Mouse (Mus musculus): ENCODE data around the gene Coq8a.

Gene Coq8a

GRCm38 (mm10) chr1:180198959-180199714 is at the start of gene Coq8a:
Gene Coq8a (minus strand): TSS chr1:180199602.
- no peak for DNase-seq (ENCODE audit: low read depth, low spot score)

GRCm38 (mm10) chr1:180248593-180249146 is 49.3 kb upstream of the Coq8a start:
- no peak for DNase-seq (ENCODE audit: low read depth, low spot score)

GRCm38 (mm10) chr1:180247901-180248300 is 48.5 kb upstream of the Coq8a start:
- no peak for DNase-seq (ENCODE audit: low read depth, low spot score)

- no peak for DNase-seq (ENCODE audit: low read depth, low spot score)
Measured at GRCm38 (mm10) chr1:180245741-180246507, 46.5 kb upstream of the Coq8a start.

- no peak for DNase-seq (ENCODE audit: low read depth, low spot score)
Measured at GRCm38 (mm10) chr1:180231729-180232128, 32.3 kb upstream of the Coq8a start.

- DNase-seq (ENCODE audit: low read depth, low spot score): peak; percentile 63
Measured at GRCm38 (mm10) chr1:180230580-180230979, 31.2 kb upstream of the Coq8a start.

GRCm38 (mm10) chr1:180229906-180230305 is 30.5 kb upstream of the Coq8a start:
- DNase-seq (ENCODE audit: low read depth, low spot score): no peak

- DNase-seq (ENCODE audit: low read depth, low spot score): no peak
Measured at GRCm38 (mm10) chr1:180228854-180229253, 29.5 kb upstream of the Coq8a start.

- DNase-seq (ENCODE audit: low read depth, low spot score): peak; percentile 64
Measured at GRCm38 (mm10) chr1:180226766-180227165, 27.4 kb upstream of the Coq8a start.

GRCm38 (mm10) chr1:180226221-180226713 is 26.9 kb upstream of the Coq8a start:
- DNase-seq (ENCODE audit: low read depth, low spot score): peak; percentile 54

- peak; percentile 82 for DNase-seq (ENCODE audit: low read depth, low spot score)
Measured at GRCm38 (mm10) chr1:180225500-180226220, 26.3 kb upstream of the Coq8a start.

- DNase-seq (ENCODE audit: low read depth, low spot score): no peak
Measured at GRCm38 (mm10) chr1:180222007-180222406, 22.6 kb upstream of the Coq8a start.

- no peak for DNase-seq (ENCODE audit: low read depth, low spot score)
Measured at GRCm38 (mm10) chr1:180220791-180221542, 21.6 kb upstream of the Coq8a start.

- no peak for DNase-seq (ENCODE audit: low read depth, low spot score)
Measured at GRCm38 (mm10) chr1:180216541-180217276, 17.3 kb upstream of the Coq8a start.

- DNase-seq (ENCODE audit: low read depth, low spot score): peak; percentile 84
Measured at GRCm38 (mm10) chr1:180215044-180215443, 15.6 kb upstream of the Coq8a start.

GRCm38 (mm10) chr1:180212911-180213310 is 13.5 kb upstream of the Coq8a start:
- no peak for DNase-seq (ENCODE audit: low read depth, low spot score)

- DNase-seq (ENCODE audit: low read depth, low spot score): peak; percentile 23
Measured at GRCm38 (mm10) chr1:180210781-180211271, 11.4 kb upstream of the Coq8a start.

GRCm38 (mm10) chr1:180210031-180210432 is 10.6 kb upstream of the Coq8a start:
- no peak for DNase-seq (ENCODE audit: low read depth, low spot score)

GRCm38 (mm10) chr1:180208370-180208769 is 9.0 kb upstream of the Coq8a start:
- DNase-seq (ENCODE audit: low read depth, low spot score): peak; percentile 44

- DNase-seq (ENCODE audit: low read depth, low spot score): no peak
Measured at GRCm38 (mm10) chr1:180200722-180201121, 1.3 kb upstream of the Coq8a start.

Data from R1 (cell line).